Mouse (Mus musculus): ENCODE data around the gene Maml2.

GRCm38 (mm10) chr9:13623892-13624422, 326.2 kb downstream of the Maml2 start:
- no peak for TF ChIP-seq CTCF (IDR thresholded peaks at IDR 0.05; ENCODE audit: borderline replicate concordance, insufficient read depth, low read depth, low read length)
- no peak for TF ChIP-seq POLR2A (IDR thresholded peaks at IDR 0.05; ENCODE audit: borderline replicate concordance, insufficient read depth, low read length)
